Mouse (Mus musculus): ENCODE results near the gene Gak. TPM values are rescaled to one million over a fixed set of nuclear protein-coding genes. Genes with fewer than 3 reads are reported as not detected.

The Gak gene
- total RNA-seq (2021) (10 to 100 TPM; 86.4 to 87.1 TPM), polyA plus RNA-seq (2012; rRNA removed) (72.8 and 87.2 TPM in 2 replicates)
- long read RNA-seq, full-length matches to known transcripts, result 2 of 12 reads
- long read RNA-seq, partial matches to known transcripts, result 6 of 12 reads
- long read RNA-seq, other reads (novel, unspliced or antisense), result 4 of 12 reads

GRCm38 (mm10) chr5:108629634-108630483 lies at the start of gene Gak, which contains the start of gene Tmem175:
Gene Gak (minus strand): TSS chr5:108629755.
Gene Tmem175 (plus strand): TSS chr5:108629770.
- DNase-seq, result peak; percentile 95

GRCm38 (mm10) chr5:108678296-108678854 lies 48.8 kb upstream of the Gak start:
- DNase-seq, result no peak

- peak; percentile 63 for DNase-seq
Measured at GRCm38 (mm10) chr5:108677605-108678295, 48.2 kb upstream of the Gak start.

GRCm38 (mm10) chr5:108676772-108677498 lies 47.4 kb upstream of the Gak start:
- no peak for DNase-seq

- DNase-seq, result no peak
Measured at GRCm38 (mm10) chr5:108675251-108675816, 45.8 kb upstream of the Gak start, which contains the start of gene Slc26a1. Gene Slc26a1 (minus strand): TSS chr5:108675569.

GRCm38 (mm10) chr5:108674624-108675023 lies 45.1 kb upstream of the Gak start:
- no peak for DNase-seq

GRCm38 (mm10) chr5:108671757-108672156 lies 42.2 kb upstream of the Gak start:
- DNase-seq, result no peak

- DNase-seq, result peak; percentile 64
Measured at GRCm38 (mm10) chr5:108670785-108671184, 41.2 kb upstream of the Gak start.

GRCm38 (mm10) chr5:108669986-108670385 lies 40.4 kb upstream of the Gak start:
- no peak for DNase-seq

GRCm38 (mm10) chr5:108668977-108669936 lies 39.7 kb upstream of the Gak start, which contains the start of gene Dgkq:
Gene Dgkq (minus strand): TSS chr5:108669672.
- peak; percentile 94 for DNase-seq

GRCm38 (mm10) chr5:108668387-108668932 lies 38.9 kb upstream of the Gak start:
- no peak for DNase-seq

GRCm38 (mm10) chr5:108667370-108667769 lies 37.8 kb upstream of the Gak start:
- DNase-seq, result no peak

- no peak for DNase-seq
Measured at GRCm38 (mm10) chr5:108665066-108665465, 35.5 kb upstream of the Gak start.

GRCm38 (mm10) chr5:108662772-108663171 lies 33.2 kb upstream of the Gak start:
- no peak for DNase-seq

GRCm38 (mm10) chr5:108660632-108661268 lies 31.2 kb upstream of the Gak start:
- DNase-seq, result peak; percentile 96

- DNase-seq, result no peak
Measured at GRCm38 (mm10) chr5:108659698-108660631, 30.4 kb upstream of the Gak start, which contains the start of gene Idua. Gene Idua (plus strand): TSS chr5:108660331.

- DNase-seq, result no peak
Measured at GRCm38 (mm10) chr5:108658611-108659010, 29.1 kb upstream of the Gak start.

GRCm38 (mm10) chr5:108657406-108657805 lies 27.9 kb upstream of the Gak start:
- no peak for DNase-seq

All from adrenal gland, adult 2 months (tissue).